Mouse (Mus musculus): ENCODE measurements around the gene Tnfsf10.
A peak's percentile ranks its signal among the peaks of the same experiment; 100 is the strongest.

Gene Tnfsf10

DNA sequence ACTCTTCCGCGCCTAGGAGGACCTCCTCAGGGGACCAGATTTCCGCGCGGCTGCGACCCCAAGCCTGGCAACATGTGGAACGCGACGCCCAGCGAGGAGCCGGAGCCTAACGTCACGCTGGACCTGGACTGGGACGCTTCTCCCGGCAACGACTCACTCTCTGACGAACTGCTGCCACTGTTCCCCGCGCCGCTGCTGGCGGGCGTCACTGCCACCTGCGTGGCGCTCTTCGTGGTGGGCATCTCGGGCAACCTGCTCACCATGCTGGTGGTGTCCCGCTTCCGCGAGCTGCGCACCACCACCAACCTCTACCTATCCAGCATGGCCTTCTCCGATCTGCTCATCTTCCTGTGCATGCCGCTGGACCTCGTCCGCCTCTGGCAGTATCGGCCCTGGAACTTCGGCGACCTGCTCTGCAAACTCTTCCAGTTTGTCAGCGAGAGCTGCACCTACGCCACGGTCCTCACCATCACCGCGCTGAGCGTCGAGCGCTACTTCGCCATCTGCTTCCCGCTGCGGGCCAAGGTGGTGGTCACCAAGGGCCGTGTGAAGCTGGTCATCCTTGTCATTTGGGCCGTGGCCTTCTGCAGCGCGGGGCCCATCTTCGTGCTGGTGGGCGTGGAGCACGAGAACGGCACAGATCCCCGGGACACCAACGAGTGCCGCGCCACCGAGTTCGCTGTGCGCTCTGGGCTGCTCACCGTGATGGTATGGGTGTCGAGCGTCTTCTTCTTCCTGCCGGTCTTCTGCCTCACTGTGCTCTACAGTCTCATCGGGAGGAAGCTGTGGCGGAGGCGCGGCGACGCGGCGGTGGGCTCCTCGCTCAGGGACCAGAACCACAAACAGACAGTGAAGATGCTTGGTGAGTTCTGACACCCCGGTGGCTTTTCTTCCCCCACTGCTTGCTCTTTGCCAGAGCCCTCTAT, 55.2 kb downstream of the Tnfsf10 start:
- peak in 1 of 2 experiments; percentile 8 for DNase-seq

DNA sequence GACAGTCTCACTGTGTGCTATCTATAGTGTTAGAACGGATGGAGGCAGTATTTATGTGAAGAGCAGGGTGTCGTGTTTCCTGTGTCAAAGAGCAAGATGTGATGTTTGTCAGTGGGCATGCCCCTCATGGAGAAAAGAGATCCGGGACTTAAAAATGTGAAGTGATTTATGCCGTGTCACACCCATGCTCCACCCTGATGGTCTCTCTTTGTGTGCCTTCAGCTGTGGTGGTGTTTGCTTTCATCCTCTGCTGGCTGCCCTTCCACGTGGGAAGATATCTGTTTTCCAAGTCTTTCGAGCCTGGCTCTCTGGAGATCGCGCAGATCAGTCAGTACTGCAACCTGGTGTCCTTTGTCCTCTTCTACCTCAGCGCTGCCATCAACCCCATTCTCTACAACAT, 57.6 kb downstream of the Tnfsf10 start:
- no peak for DNase-seq

DNA sequence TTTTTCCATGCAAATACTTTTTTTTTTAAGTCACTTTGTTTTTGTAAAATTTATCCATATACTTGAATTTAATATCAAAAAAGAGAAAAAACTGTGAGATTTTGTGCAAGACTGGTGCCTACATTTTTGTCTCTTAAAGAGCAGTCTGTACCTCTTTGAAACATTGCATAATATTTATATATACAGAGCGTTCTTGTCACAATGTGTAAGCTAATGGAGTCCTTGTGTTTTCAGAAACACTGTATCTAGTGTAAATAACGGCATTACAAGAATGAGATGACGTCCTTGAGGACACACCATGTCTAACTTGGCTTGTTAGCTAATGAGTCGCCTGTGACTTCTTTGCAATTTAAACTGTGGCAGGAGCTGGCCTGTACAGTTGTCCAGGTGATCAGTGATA, 61.1 kb downstream of the Tnfsf10 start:
- no peak for DNase-seq

DNA sequence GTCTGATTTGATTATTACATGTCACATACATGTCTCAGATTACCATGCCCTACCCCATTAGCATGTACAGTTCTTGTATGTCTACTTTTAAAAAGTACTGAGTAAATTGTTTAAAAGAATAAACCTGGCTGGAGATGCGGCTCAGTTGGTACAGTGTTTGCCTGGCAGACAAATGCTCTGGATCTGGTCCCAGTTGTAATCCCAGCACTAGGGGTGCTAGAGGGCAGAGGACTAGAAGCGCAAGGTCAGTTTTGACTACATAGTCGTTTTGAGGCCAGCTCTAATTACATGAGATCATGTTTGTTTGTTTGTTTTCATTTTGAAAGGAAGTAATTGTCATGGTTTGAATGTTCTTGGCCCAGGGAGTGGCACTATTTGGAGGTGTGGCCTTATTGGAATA, 68.0 kb downstream of the Tnfsf10 start:
- no peak for DNase-seq

DNA sequence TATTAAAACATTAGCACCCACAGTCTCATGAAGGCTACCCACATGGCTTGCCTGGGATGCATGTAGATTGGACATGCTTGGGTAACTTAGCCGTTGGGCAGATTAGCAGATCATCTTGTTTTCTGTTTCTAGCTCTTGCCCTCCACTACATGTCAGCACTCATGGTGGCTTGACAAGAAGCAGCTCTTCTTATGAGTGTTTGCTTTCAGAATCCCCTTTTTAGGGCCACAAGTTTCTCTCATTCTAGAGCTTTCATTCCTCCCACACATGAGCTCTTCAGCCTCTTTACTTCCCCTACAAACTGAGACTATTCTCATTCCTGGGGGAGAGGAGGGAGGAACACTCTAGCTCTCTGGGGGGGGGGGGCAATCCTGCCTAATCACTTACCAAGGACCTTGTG, 73.1 kb downstream of the Tnfsf10 start:
- no peak for DNase-seq

Measured in cerebellum, postnatal 25 days (tissue).